Mouse (Mus musculus): ENCODE results near the gene Coq5.

Gene Coq5

GRCm38 (mm10) chr5:115312816-115313667 lies 33.6 kb downstream of the Coq5 start:
- no peak for DNase-seq (ENCODE audit: low spot score)

GRCm38 (mm10) chr5:115313668-115313943 lies 34.1 kb downstream of the Coq5 start:
- no peak for DNase-seq (ENCODE audit: low spot score)

- no peak for DNase-seq (ENCODE audit: low spot score)
Measured at GRCm38 (mm10) chr5:115316968-115317644, 37.6 kb downstream of the Coq5 start.

DNA sequence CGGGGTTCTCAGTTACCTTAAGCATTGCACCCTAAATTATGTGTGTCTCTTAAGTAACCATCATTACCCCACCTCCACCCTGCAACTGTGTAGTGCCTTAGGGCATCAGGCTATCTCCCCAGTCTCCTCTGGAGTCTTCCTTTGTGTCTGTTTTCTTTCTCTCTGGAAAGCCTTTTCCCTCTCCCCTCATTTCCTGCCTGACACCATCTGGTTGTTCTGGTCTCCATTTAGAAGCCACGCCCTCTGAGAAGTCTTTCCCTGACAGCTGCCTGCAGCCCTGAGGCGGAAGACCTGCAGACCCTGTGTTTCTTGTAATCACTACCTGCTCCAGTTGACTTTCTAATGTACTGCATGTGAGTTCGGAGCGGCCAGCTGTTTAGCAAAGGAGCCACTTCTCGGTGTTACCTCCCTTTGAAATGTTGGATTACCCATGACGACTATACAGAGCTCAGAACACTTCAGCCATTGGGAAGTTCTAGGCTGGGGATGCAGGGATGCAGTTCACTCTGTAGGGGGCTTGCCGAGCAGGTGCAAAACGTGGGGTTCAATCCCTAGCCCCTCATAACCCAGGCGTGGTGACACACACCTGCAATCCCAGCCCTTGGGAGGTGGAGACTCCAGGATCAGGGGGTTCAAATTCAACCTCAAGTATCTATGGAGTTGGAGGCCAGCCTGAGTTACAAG lies 38.3 kb downstream of the Coq5 start:
- no peak for DNase-seq (ENCODE audit: low spot score)

DNA sequence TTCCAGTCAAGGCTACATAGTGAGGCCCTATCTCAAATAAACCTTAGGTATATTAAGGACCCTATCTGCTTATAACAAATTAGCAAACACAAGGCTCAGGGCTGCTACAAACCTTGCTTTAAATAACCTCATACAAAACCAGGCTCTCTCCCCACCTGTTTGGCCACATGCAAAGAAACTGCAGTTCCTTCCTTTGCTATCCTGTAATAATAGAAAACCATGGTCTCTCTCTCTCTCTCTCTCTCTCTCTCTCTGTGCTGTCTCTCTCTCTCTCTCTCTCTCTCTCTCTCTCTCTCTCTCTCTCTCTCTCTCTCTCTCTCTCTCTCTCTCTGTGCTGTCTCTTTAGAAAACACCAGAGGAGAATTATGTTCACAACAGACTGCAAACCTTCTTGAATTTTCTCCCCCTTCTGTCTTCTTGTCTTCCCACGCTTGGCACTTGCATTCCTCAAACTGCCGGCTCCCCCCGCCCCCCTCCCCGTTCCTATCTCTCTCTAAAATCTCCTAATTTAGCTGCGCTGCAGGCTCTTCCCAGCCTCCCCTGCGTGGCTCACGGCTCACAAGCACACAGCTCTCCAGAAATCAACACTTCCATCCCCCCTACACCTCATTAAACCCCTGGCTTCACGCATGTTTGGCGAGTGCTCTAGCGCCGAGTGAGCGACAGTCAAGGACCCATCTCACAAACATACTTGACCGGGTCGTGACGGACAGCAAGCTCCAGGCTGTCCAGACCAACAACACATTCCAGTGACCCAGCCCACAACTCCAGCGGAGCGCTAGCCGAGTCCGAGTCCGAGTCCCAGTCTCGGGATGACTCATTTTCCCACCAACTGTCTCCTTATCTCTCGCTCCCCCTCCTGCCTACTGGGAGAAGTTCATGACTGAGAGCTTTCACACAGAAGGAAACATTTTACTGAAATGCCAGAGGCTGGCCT lies 39.8 kb downstream of the Coq5 start:
- DNase-seq (ENCODE audit: low spot score) = peak; percentile 78

DNA sequence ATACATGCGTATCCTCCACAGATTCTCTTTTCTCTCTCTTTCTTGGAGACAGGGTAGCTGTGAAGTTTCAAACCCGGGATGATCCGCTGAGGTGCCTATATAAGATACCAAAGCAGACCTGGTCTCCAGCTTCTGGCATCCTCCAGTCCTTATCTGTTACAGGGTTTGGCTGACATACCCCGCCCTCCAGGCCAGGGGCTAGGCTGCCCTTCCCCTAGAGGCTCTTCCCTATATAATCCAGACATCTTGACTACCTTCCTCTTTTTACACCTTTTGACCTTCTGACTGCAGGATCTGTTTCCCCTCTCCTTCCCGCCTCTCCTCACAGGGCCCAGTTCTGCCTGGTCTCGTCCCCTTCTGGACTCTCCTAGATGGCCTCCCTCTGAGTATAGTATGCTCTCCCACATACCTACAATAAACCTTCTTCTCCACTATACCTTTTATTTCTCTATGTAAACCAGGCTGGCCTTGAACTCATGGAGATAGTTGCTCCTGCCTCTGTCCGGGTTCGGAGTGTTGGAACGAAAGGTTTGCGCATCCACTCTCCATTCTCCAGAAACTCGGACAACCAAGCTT lies 46.9 kb downstream of the Coq5 start:
- peak; percentile 55 for DNase-seq (ENCODE audit: low spot score)

GRCm38 (mm10) chr5:115326875-115327609 lies 47.6 kb downstream of the Coq5 start, which contains the start of gene Srsf9:
Gene Srsf9, plus strand, starts transcription at chr5:115327177.
- DNase-seq (ENCODE audit: low spot score) = peak; percentile 91

- no peak for DNase-seq (ENCODE audit: low spot score)
Measured at GRCm38 (mm10) chr5:115327610-115328548, 48.4 kb downstream of the Coq5 start.

- no peak for DNase-seq (ENCODE audit: low spot score)
Measured at GRCm38 (mm10) chr5:115330955-115331354, 51.5 kb downstream of the Coq5 start.

DNA sequence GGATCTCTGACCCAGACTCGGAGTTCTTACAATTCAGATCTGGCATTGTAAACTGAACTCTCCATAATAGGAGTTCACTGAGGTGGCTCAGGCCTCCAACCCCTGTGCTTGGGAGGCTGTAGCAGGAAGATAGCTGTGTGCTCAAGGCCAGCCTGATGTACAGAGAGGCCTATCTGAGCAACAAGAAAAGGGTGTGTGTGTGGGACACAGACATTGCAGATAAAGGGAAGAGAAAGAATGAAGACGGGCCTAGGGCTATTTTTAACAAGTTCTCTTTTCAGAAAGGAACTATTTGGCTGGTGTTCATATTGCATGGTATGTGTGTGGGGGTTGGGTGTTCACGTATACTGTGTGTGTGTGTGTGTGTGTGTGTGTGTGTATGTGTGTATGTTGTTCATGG lies 54.2 kb downstream of the Coq5 start:
- DNase-seq (ENCODE audit: low spot score) = no peak

DNA sequence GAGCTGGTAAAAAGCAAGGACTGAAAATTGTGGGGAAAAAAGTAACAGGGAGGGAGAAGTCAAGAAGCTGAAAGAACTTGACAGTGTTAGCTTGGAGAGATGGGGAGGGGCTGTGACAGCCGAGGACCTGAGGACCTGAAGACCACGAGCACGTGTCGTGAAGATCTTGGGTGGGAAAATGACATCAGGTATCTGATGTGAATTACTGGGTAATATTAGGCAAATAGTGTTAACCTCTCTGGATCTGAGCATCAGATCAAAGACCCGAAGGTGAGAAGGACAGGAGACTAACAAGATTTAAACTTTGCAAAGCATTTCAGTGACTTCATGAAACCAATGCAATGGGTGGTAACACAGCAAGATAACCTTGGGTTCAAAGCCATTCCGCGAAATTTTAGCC lies 60.5 kb downstream of the Coq5 start:
- no peak for DNase-seq (ENCODE audit: low spot score)

GRCm38 (mm10) chr5:115340577-115341313 lies 61.3 kb downstream of the Coq5 start, which contains the start of the genes Gatc and Triap1:
Gene Gatc, minus strand, starts transcription at chr5:115341178.
Gene Triap1, plus strand, starts transcription at chr5:115341225.
- peak; percentile 75 for DNase-seq (ENCODE audit: low spot score)

DNA sequence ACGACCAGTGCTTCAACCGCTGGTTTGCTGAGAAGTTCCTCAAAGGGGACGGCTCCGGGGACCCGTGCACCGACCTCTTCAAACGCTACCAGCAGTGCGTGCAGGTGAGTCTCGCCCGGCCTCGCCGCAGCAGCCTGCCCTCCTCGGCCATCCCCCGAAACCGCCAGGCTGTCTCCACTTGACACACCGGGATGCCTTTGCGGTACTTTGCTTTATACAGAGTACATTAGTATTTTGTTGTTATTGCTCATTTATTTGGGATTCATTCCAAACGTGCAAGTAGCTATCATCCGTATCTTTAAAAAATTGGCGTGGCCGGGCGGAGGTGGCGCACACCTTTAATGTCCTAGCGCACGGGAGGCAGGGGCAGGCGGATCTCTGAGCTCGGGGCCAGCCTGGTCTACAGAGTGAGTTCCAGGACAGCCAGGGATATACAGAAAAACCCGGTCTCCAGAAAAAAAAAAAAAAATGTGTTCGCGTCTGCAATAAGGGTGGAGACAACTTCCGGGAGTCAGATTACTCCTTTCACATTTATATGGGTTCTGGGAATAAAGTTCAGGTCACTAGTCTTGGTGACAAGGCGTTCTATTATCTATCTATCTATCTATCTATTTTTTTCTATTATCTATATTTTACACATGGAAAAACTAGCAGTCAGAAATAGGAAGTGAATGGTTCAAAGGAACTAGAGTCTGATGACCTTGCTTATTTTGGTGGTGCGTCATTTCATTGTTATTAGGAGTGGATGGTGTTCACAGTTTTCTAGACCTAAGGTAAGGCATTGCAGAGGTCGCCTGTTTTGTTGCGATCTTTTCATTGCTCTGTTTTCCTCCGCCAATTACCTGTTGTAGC lies 62.1 kb downstream of the Coq5 start:
- no peak for DNase-seq (ENCODE audit: low spot score)

All from left cerebral cortex, adult 11 months (tissue).